Mouse (Mus musculus) small intestine, adult 2 months (tissue): Measurements from ENCODE around the gene Dip2c.

Experiments used
- CTCF ChIP-seq: fragments of 200-500 bp; IDR thresholded peaks from 2 replicates; pipeline ENCODE4 v1.5.1; 2012; ENCODE audit warnings: low read depth, mild to moderate bottlenecking, control low read depth, inconsistent platforms, low read length, moderate library complexity, mixed read lengths; ENCODE audit not compliant: insufficient replicate concordance, insufficient read length; ENCODE audit errors: extremely low read depth
- POLR2A ChIP-seq: fragments of 200-500 bp; IDR thresholded peaks from 2 replicates; pipeline ENCODE4 v1.6.1; 2012; ENCODE audit warnings: low read depth, mild to moderate bottlenecking, control low read depth, inconsistent platforms, low read length, moderate library complexity

DNA sequence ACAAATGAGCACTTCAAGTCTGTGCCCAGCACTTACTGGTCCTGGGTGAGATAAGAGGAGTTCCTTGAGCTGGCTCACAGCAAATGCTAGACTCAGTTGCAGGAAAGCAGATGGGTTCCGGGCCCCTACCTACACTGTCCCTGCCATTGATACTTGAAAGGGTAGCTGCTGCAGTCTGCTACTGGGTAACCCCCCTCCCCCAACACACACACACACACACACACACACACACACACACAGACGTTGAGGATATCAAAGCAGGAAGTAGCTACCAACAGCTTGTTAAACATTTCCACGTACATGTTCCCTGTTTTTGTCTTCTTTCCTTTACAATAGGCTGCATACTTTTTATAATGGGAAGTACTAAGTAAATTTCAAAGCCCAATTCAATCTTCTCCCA lies 361.6 kb downstream of the Dip2c start:
- no peak for TF ChIP-seq CTCF
- no peak for TF ChIP-seq POLR2A
